Mouse (Mus musculus) heart, embryonic 13.5 days (tissue): ENCODE results near the gene Eya2. TPM values are rescaled to one million over a fixed set of nuclear protein-coding genes. Genes with fewer than 3 reads are reported as not detected.

Source experiments
- ATAC-seq: fragments of 200-750 bp; cut with Nextera tagmentation; 2 replicates; pipeline ENCODE4 v1.8.0; 2017; ENCODE audit warnings: moderate TSS enrichment; ENCODE audit not compliant: insufficient number of reproducible peaks, low FRiP score, low TSS enrichment; ENCODE audit errors: extremely low read depth
- H3K27ac ChIP-seq: fragments of 300-500 bp; sonication (generic); replicated peaks from 2 replicates; pipeline ENCODE4 v1.5.1; 2015; ENCODE audit warnings: moderate library complexity, mild to moderate bottlenecking, inconsistent platforms
- H3K27me3 ChIP-seq: fragments of 300-500 bp; sonication (generic); replicated peaks from 2 replicates; pipeline ENCODE4 v1.6.1; 2015; ENCODE audit warnings: mild to moderate bottlenecking, inconsistent platforms
- H3K36me3 ChIP-seq: fragments of 300-500 bp; sonication (generic); 2 replicates; pipeline ENCODE4 v1.6.1; 2015; ENCODE audit warnings: mild to moderate bottlenecking, inconsistent platforms
- H3K4me1 ChIP-seq: fragments of 300-500 bp; sonication (generic); 2 replicates; pipeline ENCODE4 v1.6.1; 2015; ENCODE audit warnings: inconsistent platforms
- H3K4me2 ChIP-seq: fragments of 300-500 bp; sonication (generic); 2 replicates; pipeline ENCODE4 v1.6.1; 2015; ENCODE audit warnings: inconsistent platforms, mild to moderate bottlenecking, moderate library complexity
- H3K4me3 ChIP-seq: fragments of 300-500 bp; sonication (generic); 2 replicates; pipeline ENCODE4 v1.5.1; 2015; ENCODE audit warnings: moderate library complexity, mild to moderate bottlenecking, inconsistent platforms
- H3K9ac ChIP-seq: fragments of 300-500 bp; sonication (generic); 2 replicates; pipeline ENCODE4 v1.6.1; 2015; ENCODE audit warnings: inconsistent platforms, mild to moderate bottlenecking, moderate library complexity
- H3K9me3 ChIP-seq: fragments of 300-500 bp; sonication (generic); 2 replicates; pipeline ENCODE4 v1.6.1; 2016; ENCODE audit warnings: inconsistent platforms
- WGBS: fragments of 180-500 bp; shearing (Covaris S2); methylation state at CpG from one replicate; pipeline ENCODE4 v1.1.7; 2015; ENCODE audit warnings: mixed read lengths; 5-methylcytosine and 5-hydroxymethylcytosine counted together
- polyA plus RNA-seq: library from polyadenylated mRNA; unstranded; fragments of >200 nt; fragmentation: Nextera tagmentation; extraction: Ambion mirVana; gene quantifications from 2 replicates; pipeline ENCODE4 v1.2.1, GENCODE M21; 2015

Eya2 gene
- polyA plus RNA-seq, 1 experiment from 2014 or later: 0.19 TPM

- Histone ChIP-seq H3K4me1 (no peaks in the 10 kb centered on the region), H3K4me2 (no peak overlapping the region), H3K9me3 (peaks cover 3% of the 10 kb centered on the region; the same call in 1 of the 2 replicates), H3K27me3 (peaks cover 6% of the 10 kb centered on the region; the same call in 1 of the 2 replicates), H3K9ac (no peak overlapping the region), H3K36me3 (no peaks in the 10 kb centered on the region), H3K4me3 (no peak overlapping the region), H3K27ac (no peak overlapping the region)
- WGBS: 63% methylated on average over 8 of the region's 8 CpGs
- no peak for ATAC-seq
These were observed 124.5 kb downstream of the Eya2 start for GRCm38 (mm10) chr2:165719382-165719781.

GRCm38 (mm10) chr2:165721941-165722340 is 127.1 kb downstream of the Eya2 start:
- H3K9ac ChIP-seq: no peak overlapping the region
- peaks cover 21% of the 10 kb centered on the region for H3K27me3 ChIP-seq
- no peaks in the 10 kb centered on the region for H3K9me3 ChIP-seq
- no peak for ATAC-seq
- no peak overlapping the region for H3K4me2 ChIP-seq
- no peaks in the 10 kb centered on the region for H3K4me1 ChIP-seq
- H3K36me3 ChIP-seq: no peaks in the 10 kb centered on the region
- no peak overlapping the region for H3K4me3 ChIP-seq
- no peak overlapping the region for H3K27ac ChIP-seq
- 82% methylated on average over 5 of the region's 5 CpGs for WGBS

GRCm38 (mm10) chr2:165732552-165733238 is 137.9 kb downstream of the Eya2 start:
- Histone ChIP-seq H3K9me3 (no peaks in the 10 kb centered on the region), H3K4me1 (peaks cover 17% of the 10 kb centered on the region), H3K4me2 (no peak overlapping the region), H3K4me3 (no peak overlapping the region), H3K9ac (no peak overlapping the region), H3K27ac (0 out of 2 replicates have a peak overlapping the region, but pooled peaks have one; percentile 5), H3K36me3 (no peaks in the 10 kb centered on the region), H3K27me3 (peaks cover 28% of the 10 kb centered on the region; the same call in 1 of the 2 replicates)
- WGBS: 57% methylated on average over 18 of the region's 18 CpGs
- ATAC-seq: no peak

GRCm38 (mm10) chr2:165733701-165734100 is 138.9 kb downstream of the Eya2 start:
- Histone ChIP-seq H3K9ac (no peak overlapping the region), H3K27ac (no peak overlapping the region), H3K4me1 (peaks cover 17% of the 10 kb centered on the region), H3K9me3 (no peaks in the 10 kb centered on the region), H3K4me3 (no peak overlapping the region), H3K4me2 (no peak overlapping the region), H3K36me3 (no peaks in the 10 kb centered on the region), H3K27me3 (peaks cover 24% of the 10 kb centered on the region; the same call in 1 of the 2 replicates)
- ATAC-seq: no peak
- WGBS: 64% methylated on average over 8 of the region's 8 CpGs

GRCm38 (mm10) chr2:165736297-165736696 is 141.5 kb downstream of the Eya2 start:
- no peak for ATAC-seq
- H3K9me3 ChIP-seq: no peaks in the 10 kb centered on the region
- WGBS: 25% methylated on average over 2 of the region's 2 CpGs
- H3K4me3 ChIP-seq: no peak overlapping the region
- H3K4me2 ChIP-seq: no peak overlapping the region
- H3K27me3 ChIP-seq: peaks cover 15% of the 10 kb centered on the region; the same call in 1 of the 2 replicates
- H3K9ac ChIP-seq: no peak overlapping the region
- H3K36me3 ChIP-seq: no peaks in the 10 kb centered on the region
- no peak overlapping the region for H3K27ac ChIP-seq
- H3K4me1 ChIP-seq: peaks cover 17% of the 10 kb centered on the region

- Histone ChIP-seq H3K9ac (no peak overlapping the region), H3K4me3 (no peak overlapping the region), H3K27ac (no peak overlapping the region), H3K27me3 (peaks cover 27% of the 10 kb centered on the region), H3K4me2 (no peak overlapping the region), H3K4me1 (no peaks in the 10 kb centered on the region), H3K9me3 (no peaks in the 10 kb centered on the region), H3K36me3 (no peaks in the 10 kb centered on the region)
- ATAC-seq: no peak
- 49% methylated on average over 3 of the region's 5 CpGs for WGBS
These were observed 145.5 kb downstream of the Eya2 start for GRCm38 (mm10) chr2:165740381-165740780.

- WGBS: 18% methylated on average over 9 of the region's 9 CpGs
- no peak overlapping the region for H3K9ac ChIP-seq
- ATAC-seq: no peak
- H3K27ac ChIP-seq: no peak overlapping the region
- H3K9me3 ChIP-seq: no peaks in the 10 kb centered on the region
- peaks cover 27% of the 10 kb centered on the region for H3K27me3 ChIP-seq
- no peaks in the 10 kb centered on the region for H3K4me1 ChIP-seq
- no peaks in the 10 kb centered on the region for H3K36me3 ChIP-seq
- no peak overlapping the region for H3K4me2 ChIP-seq
- no peak overlapping the region for H3K4me3 ChIP-seq
These were observed 146.2 kb downstream of the Eya2 start for GRCm38 (mm10) chr2:165740982-165741381.

- no peaks in the 10 kb centered on the region for H3K4me1 ChIP-seq
- no peak overlapping the region; the same call in 1 of the 2 replicates for H3K9ac ChIP-seq
- no peak overlapping the region for H3K27ac ChIP-seq
- H3K4me3 ChIP-seq: no peak overlapping the region
- no peak for ATAC-seq
- H3K36me3 ChIP-seq: no peaks in the 10 kb centered on the region
- peaks cover 27% of the 10 kb centered on the region for H3K27me3 ChIP-seq
- no peaks in the 10 kb centered on the region for H3K9me3 ChIP-seq
- 33% methylated on average over 11 of the region's 11 CpGs for WGBS
- H3K4me2 ChIP-seq: no peak overlapping the region
These were observed 146.8 kb downstream of the Eya2 start for GRCm38 (mm10) chr2:165741526-165742050.

- WGBS: 30% methylated on average over 21 of the region's 21 CpGs
- H3K27me3 ChIP-seq: peaks cover 27% of the 10 kb centered on the region
- no peak for ATAC-seq
- no peak overlapping the region for H3K9ac ChIP-seq
- H3K4me1 ChIP-seq: no peaks in the 10 kb centered on the region
- H3K4me2 ChIP-seq: no peak overlapping the region
- H3K4me3 ChIP-seq: no peak overlapping the region
- H3K9me3 ChIP-seq: no peaks in the 10 kb centered on the region
- H3K36me3 ChIP-seq: no peaks in the 10 kb centered on the region
- no peak overlapping the region for H3K27ac ChIP-seq
These were observed 147.5 kb downstream of the Eya2 start for GRCm38 (mm10) chr2:165742210-165742786.

- ATAC-seq: no peak
- 77% methylated on average over 18 of the region's 18 CpGs for WGBS
- no peaks in the 10 kb centered on the region for H3K36me3 ChIP-seq
These were observed 150.7 kb downstream of the Eya2 start for GRCm38 (mm10) chr2:165745306-165746098.

GRCm38 (mm10) chr2:165747975-165748374 is 153.1 kb downstream of the Eya2 start:
- no peak overlapping the region for H3K4me3 ChIP-seq
- no peak overlapping the region for H3K27ac ChIP-seq
- no peaks in the 10 kb centered on the region for H3K4me1 ChIP-seq
- no peak overlapping the region for H3K9ac ChIP-seq
- WGBS: 51% methylated on average over 7 of the region's 7 CpGs
- H3K36me3 ChIP-seq: no peaks in the 10 kb centered on the region
- H3K4me2 ChIP-seq: no peak overlapping the region
- no peaks in the 10 kb centered on the region for H3K9me3 ChIP-seq
- ATAC-seq: no peak
- peaks cover 28% of the 10 kb centered on the region for H3K27me3 ChIP-seq

More at GRCm38 (mm10) chr2:165745306-165746098, 150.7 kb downstream of the Eya2 start:
- no peaks in the 10 kb centered on the region for H3K4me1 ChIP-seq
- no peak overlapping the region for H3K4me3 ChIP-seq
- H3K27ac ChIP-seq: no peak overlapping the region
- no peak overlapping the region for H3K9ac ChIP-seq
- H3K9me3 ChIP-seq: no peaks in the 10 kb centered on the region
- H3K27me3 ChIP-seq: peaks cover 49% of the 10 kb centered on the region
- no peak overlapping the region for H3K4me2 ChIP-seq
